Mouse (Mus musculus) MEL-GATA-1-ER (cell line): ENCODE measurements around the gene Adora3.
A peak's percentile ranks its signal among the peaks of the same experiment; 100 is the strongest.

Source experiments
- DNase-seq: peaks from one replicate; pipeline ENCODE4 v3.0.0-alpha.2; 2012; ENCODE audit warnings: low read depth; ENCODE audit errors: extremely low read depth

Gene Adora3

GRCm38 (mm10) chr3:105870558-105870957, at the start of gene Adora3, which contains the start of gene Tmigd3:
TSS of gene Adora3 (plus strand) at chr3:105870858.
TSS of gene Tmigd3 (plus strand) at chr3:105870903.
- DNase-seq, result no peak

- no peak for DNase-seq
Observed at GRCm38 (mm10) chr3:105821504-105821903, 49.2 kb upstream of the Adora3 start.

- no peak for DNase-seq
Observed at GRCm38 (mm10) chr3:105823609-105824008, 47.0 kb upstream of the Adora3 start.

- DNase-seq, result peak; percentile 69
Observed at GRCm38 (mm10) chr3:105824103-105824502, 46.6 kb upstream of the Adora3 start.

- DNase-seq, result no peak
Observed at GRCm38 (mm10) chr3:105824704-105825103, 46.0 kb upstream of the Adora3 start.

- no peak for DNase-seq
Observed at GRCm38 (mm10) chr3:105825501-105826161, 45.0 kb upstream of the Adora3 start.

GRCm38 (mm10) chr3:105831584-105831983, 39.1 kb upstream of the Adora3 start:
- no peak for DNase-seq

GRCm38 (mm10) chr3:105835875-105836274, 34.8 kb upstream of the Adora3 start:
- no peak for DNase-seq

- no peak for DNase-seq
Observed at GRCm38 (mm10) chr3:105836883-105837282, 33.8 kb upstream of the Adora3 start.

GRCm38 (mm10) chr3:105838655-105839054, 32.0 kb upstream of the Adora3 start:
- no peak for DNase-seq

GRCm38 (mm10) chr3:105839836-105840235, 30.8 kb upstream of the Adora3 start:
- DNase-seq, result no peak

GRCm38 (mm10) chr3:105846294-105847069, 24.2 kb upstream of the Adora3 start:
- no peak for DNase-seq

GRCm38 (mm10) chr3:105853781-105854180, 16.9 kb upstream of the Adora3 start:
- no peak for DNase-seq

- no peak for DNase-seq
Observed at GRCm38 (mm10) chr3:105854786-105855185, 15.9 kb upstream of the Adora3 start.

- no peak for DNase-seq
Observed at GRCm38 (mm10) chr3:105857513-105857912, 13.1 kb upstream of the Adora3 start.

GRCm38 (mm10) chr3:105861747-105862366, 8.8 kb upstream of the Adora3 start:
- DNase-seq, result no peak

GRCm38 (mm10) chr3:105864123-105864522, 6.5 kb upstream of the Adora3 start:
- DNase-seq, result no peak

GRCm38 (mm10) chr3:105865122-105865521, 5.5 kb upstream of the Adora3 start:
- DNase-seq, result no peak

- DNase-seq, result no peak
Observed at GRCm38 (mm10) chr3:105868135-105868534, 2.5 kb upstream of the Adora3 start.

- DNase-seq, result no peak
Observed at GRCm38 (mm10) chr3:105872034-105872433, 1.4 kb downstream of the Adora3 start.

- no peak for DNase-seq
Observed at GRCm38 (mm10) chr3:105872579-105872978, 1.9 kb downstream of the Adora3 start.
